Mouse (Mus musculus) naive thymus-derived CD4-positive, alpha-beta T cell, adult 2 months (primary cell): ENCODE data around the gene Nlrp1b.

Experiments
- DNase-seq: peaks from one replicate; pipeline ENCODE4 v3.0.0-alpha.2; 2011; ENCODE audit warnings: low read depth

Gene Nlrp1b

GRCm38 (mm10) chr11:71230684-71231480 lies at the start of gene Nlrp1b:
Nlrp1b (minus strand) TSS chr11:71230733.
- DNase-seq: peak; percentile 8

- DNase-seq: no peak
These were observed 30.5 kb upstream of the Nlrp1b start for GRCm38 (mm10) chr11:71261036-71261435.

GRCm38 (mm10) chr11:71251333-71251732 lies 20.8 kb upstream of the Nlrp1b start:
- DNase-seq: no peak

- DNase-seq: no peak
These were observed 5.9 kb downstream of the Nlrp1b start for GRCm38 (mm10) chr11:71224614-71225013.

- DNase-seq: peak; percentile 56
These were observed 27.8 kb downstream of the Nlrp1b start for GRCm38 (mm10) chr11:71202703-71203102.

GRCm38 (mm10) chr11:71199349-71199748 lies 31.2 kb downstream of the Nlrp1b start:
- DNase-seq: no peak

GRCm38 (mm10) chr11:71169633-71170032 lies 60.9 kb downstream of the Nlrp1b start:
- DNase-seq: no peak

- no peak for DNase-seq
These were observed 66.4 kb downstream of the Nlrp1b start for GRCm38 (mm10) chr11:71164139-71164538.

- no peak for DNase-seq
These were observed 70.9 kb downstream of the Nlrp1b start for GRCm38 (mm10) chr11:71159439-71160136.

- DNase-seq: no peak
These were observed 75.3 kb downstream of the Nlrp1b start for GRCm38 (mm10) chr11:71155272-71155671.

- DNase-seq: peak; percentile 25
These were observed 85.9 kb downstream of the Nlrp1b start, which contains the start of gene Nlrp1a for GRCm38 (mm10) chr11:71144661-71145060. Nlrp1a (minus strand) TSS chr11:71144704.

GRCm38 (mm10) chr11:71142031-71142430 lies 88.5 kb downstream of the Nlrp1b start:
- no peak for DNase-seq

- DNase-seq: no peak
These were observed 123.4 kb downstream of the Nlrp1b start for GRCm38 (mm10) chr11:71107128-71107527.

- DNase-seq: no peak
These were observed 124.1 kb downstream of the Nlrp1b start for GRCm38 (mm10) chr11:71106261-71107021.

GRCm38 (mm10) chr11:71103931-71104330 lies 126.6 kb downstream of the Nlrp1b start:
- DNase-seq: no peak
